Mouse (Mus musculus) intestine, postnatal 0 days (tissue): Measurements from ENCODE around the gene Znhit3. TPM values are rescaled to one million over a fixed set of nuclear protein-coding genes. Genes with fewer than 3 reads are reported as not detected.

Source experiments
- ATAC-seq: fragments of 200-750 bp; cut with Nextera tagmentation; 2 replicates; pipeline ENCODE4 v1.8.0; 2017; ENCODE audit warnings: mild to moderate bottlenecking, moderate TSS enrichment, moderate library complexity
- H3K27ac ChIP-seq: fragments of 300-500 bp; sonication (generic); 2 replicates; pipeline ENCODE4 v1.5.1; 2014; ENCODE audit warnings: mild to moderate bottlenecking, low read depth, low read length, moderate library complexity
- H3K27me3 ChIP-seq: fragments of 300-500 bp; sonication (generic); replicated peaks from 2 replicates; pipeline ENCODE4 v1.6.1; 2014; ENCODE audit warnings: low read length, mixed read lengths; ENCODE audit not compliant: control insufficient read depth, insufficient read depth
- H3K36me3 ChIP-seq: fragments of 300-500 bp; sonication (generic); 2 replicates; pipeline ENCODE4 v1.6.1; 2014; ENCODE audit warnings: mild to moderate bottlenecking, moderate library complexity; ENCODE audit not compliant: control insufficient read depth, insufficient read depth
- H3K4me1 ChIP-seq: fragments of 300-500 bp; sonication (generic); replicated peaks from 2 replicates; pipeline ENCODE4 v1.6.1; 2014; ENCODE audit warnings: antibody characterized with exemption, low read length, mixed read lengths; ENCODE audit not compliant: control insufficient read depth, insufficient read depth
- H3K4me2 ChIP-seq: fragments of 300-500 bp; sonication (generic); replicated peaks from 2 replicates; pipeline ENCODE4 v1.6.1; 2014; ENCODE audit warnings: low read depth, mild to moderate bottlenecking, moderate library complexity
- H3K4me3 ChIP-seq: fragments of 300-500 bp; sonication (generic); 2 replicates; pipeline ENCODE4 v1.5.1; 2014; ENCODE audit warnings: low read depth, low read length
- H3K9ac ChIP-seq: fragments of 300-500 bp; sonication (generic); 2 replicates; pipeline ENCODE4 v1.6.1; 2014; ENCODE audit warnings: mild to moderate bottlenecking, low read depth, low read length
- H3K9me3 ChIP-seq: fragments of 300-500 bp; sonication (generic); 2 replicates; pipeline ENCODE4 v1.6.1; 2016; ENCODE audit warnings: mixed run types; ENCODE audit not compliant: control insufficient read depth
- CTCF ChIP-seq: sonication (generic); IDR thresholded peaks from 2 replicates; pipeline ENCODE4 v1.5.1; 2016; ENCODE audit warnings: low read depth, mild to moderate bottlenecking, control low read depth, antibody characterized with exemption, moderate library complexity
- WGBS: fragments of 180-500 bp; shearing (Covaris S2); extraction: QIAGEN DNeasy Blood & Tissue Kit; methylation state at CpG from one replicate; pipeline ENCODE4 v1.1.7; 2014; 5-methylcytosine and 5-hydroxymethylcytosine counted together
- polyA plus RNA-seq: library from polyadenylated mRNA; unstranded; fragments of >200 nt; fragmentation: Nextera tagmentation; extraction: Ambion mirVana; gene quantifications from 2 replicates; pipeline ENCODE4 v1.2.1, GENCODE M21; 2015

The Znhit3 gene
- polyA plus RNA-seq, 1 experiment from 2014 or later = 22.6 TPM

- Histone ChIP-seq H3K9ac (no peak overlapping the region), H3K27ac (no peak overlapping the region), H3K4me3 (no peak overlapping the region)
Measured at GRCm38 (mm10) chr11:84952611-84953010, 36.4 kb upstream of the Znhit3 start.

GRCm38 (mm10) chr11:84948526-84948925 lies 32.4 kb upstream of the Znhit3 start:
- Histone ChIP-seq H3K9me3 (no peaks in the 10 kb centered on the region), H3K27ac (no peak overlapping the region), H3K4me3 (no peak overlapping the region), H3K9ac (no peak overlapping the region), H3K36me3 (no peaks in the 10 kb centered on the region), H3K27me3 (peaks cover 13% of the 10 kb centered on the region), H3K4me1 (no peaks in the 10 kb centered on the region), H3K4me2 (no peak overlapping the region)
- TF ChIP-seq CTCF = no peak
- 41% methylated on average over 3 of the region's 3 CpGs for WGBS
- ATAC-seq = no peak

More at GRCm38 (mm10) chr11:84952611-84953010, 36.4 kb upstream of the Znhit3 start:
- no peak for ATAC-seq
- WGBS = 19% methylated on average over 2 of the region's 2 CpGs
- Histone ChIP-seq H3K4me2 (no peak overlapping the region), H3K27me3 (peaks cover 19% of the 10 kb centered on the region), H3K9me3 (no peaks in the 10 kb centered on the region), H3K36me3 (no peaks in the 10 kb centered on the region), H3K4me1 (no peaks in the 10 kb centered on the region)
- no peak for TF ChIP-seq CTCF

- Histone ChIP-seq H3K27me3 (peaks cover 13% of the 10 kb centered on the region), H3K9ac (no peak overlapping the region), H3K9me3 (no peaks in the 10 kb centered on the region), H3K36me3 (no peaks in the 10 kb centered on the region), H3K4me1 (no peaks in the 10 kb centered on the region; the same call in 1 of the 2 replicates), H3K27ac (no peak overlapping the region), H3K4me2 (no peak overlapping the region), H3K4me3 (no peak overlapping the region)
- 59% methylated on average over 3 of the region's 3 CpGs for WGBS
- no peak for ATAC-seq
- no peak for TF ChIP-seq CTCF
Measured at GRCm38 (mm10) chr11:84948114-84948513, 31.9 kb upstream of the Znhit3 start.

- Histone ChIP-seq H3K9me3 (no peaks in the 10 kb centered on the region), H3K4me2 (no peak overlapping the region), H3K4me3 (no peak overlapping the region), H3K36me3 (no peaks in the 10 kb centered on the region), H3K4me1 (no peaks in the 10 kb centered on the region; the same call in 1 of the 2 replicates), H3K9ac (no peak overlapping the region), H3K27me3 (peaks cover 13% of the 10 kb centered on the region), H3K27ac (no peak overlapping the region)
- TF ChIP-seq CTCF = no peak
- ATAC-seq = no peak
- WGBS = 73% methylated on average over 6 of the region's 6 CpGs
Measured at GRCm38 (mm10) chr11:84947206-84947605, 31.0 kb upstream of the Znhit3 start.

- H3K4me3 ChIP-seq = no peak overlapping the region
- ATAC-seq = no peak
- no peaks in the 10 kb centered on the region for H3K9me3 ChIP-seq
- H3K27me3 ChIP-seq = peaks cover 13% of the 10 kb centered on the region
- no peaks in the 10 kb centered on the region for H3K36me3 ChIP-seq
- no peak for TF ChIP-seq CTCF
- 25% methylated on average over 3 of the region's 3 CpGs for WGBS
- no peak overlapping the region for H3K9ac ChIP-seq
- H3K27ac ChIP-seq = no peak overlapping the region
- H3K4me1 ChIP-seq = no peaks in the 10 kb centered on the region; the same call in 1 of the 2 replicates
- H3K4me2 ChIP-seq = no peak overlapping the region
Measured at GRCm38 (mm10) chr11:84945841-84946240, 29.7 kb upstream of the Znhit3 start.

GRCm38 (mm10) chr11:84944639-84945435 lies 28.7 kb upstream of the Znhit3 start:
- Histone ChIP-seq H3K9me3 (no peaks in the 10 kb centered on the region), H3K4me3 (no peak overlapping the region), H3K9ac (no peak overlapping the region), H3K4me1 (no peaks in the 10 kb centered on the region; the same call in 1 of the 2 replicates), H3K4me2 (no peak overlapping the region), H3K27me3 (peaks cover 13% of the 10 kb centered on the region), H3K27ac (no peak overlapping the region), H3K36me3 (no peaks in the 10 kb centered on the region)
- ATAC-seq = no peak
- WGBS = 6% methylated on average over 12 of the region's 12 CpGs
- no peak for TF ChIP-seq CTCF
